Mouse (Mus musculus): ENCODE data around the gene Gm19935.

The Gm19935 gene

GRCm38 (mm10) chr8:90829825-90830224, 12.6 kb upstream of the Gm19935 start:
- no peak for DNase-seq (ENCODE audit: low spot score)

GRCm38 (mm10) chr8:90828987-90829740, 12.0 kb upstream of the Gm19935 start:
- no peak for DNase-seq (ENCODE audit: low spot score)

GRCm38 (mm10) chr8:90828181-90828986, 11.2 kb upstream of the Gm19935 start, which contains the start of gene Chd9:
Chd9 (plus strand) TSS chr8:90828352.
- peak; percentile 99 for DNase-seq (ENCODE audit: low spot score)

- no peak for DNase-seq (ENCODE audit: low spot score)
These were observed 8.3 kb upstream of the Gm19935 start for GRCm38 (mm10) chr8:90825459-90825871.

GRCm38 (mm10) chr8:90822443-90822842, 5.2 kb upstream of the Gm19935 start:
- no peak for DNase-seq (ENCODE audit: low spot score)

- no peak for DNase-seq (ENCODE audit: low spot score)
These were observed 3.1 kb upstream of the Gm19935 start for GRCm38 (mm10) chr8:90820321-90820696.

GRCm38 (mm10) chr8:90819561-90820320, 2.5 kb upstream of the Gm19935 start:
- DNase-seq (ENCODE audit: low spot score): no peak

GRCm38 (mm10) chr8:90816061-90816882, 921 bp downstream of the Gm19935 start:
- no peak for DNase-seq (ENCODE audit: low spot score)

- no peak for DNase-seq (ENCODE audit: low spot score)
These were observed 3.4 kb downstream of the Gm19935 start for GRCm38 (mm10) chr8:90813602-90814320.

GRCm38 (mm10) chr8:90799473-90799872, 17.7 kb downstream of the Gm19935 start:
- no peak for DNase-seq (ENCODE audit: low spot score)

GRCm38 (mm10) chr8:90794990-90795861, 22.0 kb downstream of the Gm19935 start:
- peak; percentile 60 for DNase-seq (ENCODE audit: low spot score)

GRCm38 (mm10) chr8:90793710-90794109, 23.5 kb downstream of the Gm19935 start:
- DNase-seq (ENCODE audit: low spot score): peak; percentile 78

- no peak for DNase-seq (ENCODE audit: low spot score)
These were observed 25.6 kb downstream of the Gm19935 start for GRCm38 (mm10) chr8:90791616-90792015.

GRCm38 (mm10) chr8:90769791-90770190, 47.4 kb downstream of the Gm19935 start:
- no peak for DNase-seq (ENCODE audit: low spot score)

Data from ovary, postnatal 14 days (tissue).